Mouse (Mus musculus): Measurements from ENCODE around the gene Psip1.

DNA sequence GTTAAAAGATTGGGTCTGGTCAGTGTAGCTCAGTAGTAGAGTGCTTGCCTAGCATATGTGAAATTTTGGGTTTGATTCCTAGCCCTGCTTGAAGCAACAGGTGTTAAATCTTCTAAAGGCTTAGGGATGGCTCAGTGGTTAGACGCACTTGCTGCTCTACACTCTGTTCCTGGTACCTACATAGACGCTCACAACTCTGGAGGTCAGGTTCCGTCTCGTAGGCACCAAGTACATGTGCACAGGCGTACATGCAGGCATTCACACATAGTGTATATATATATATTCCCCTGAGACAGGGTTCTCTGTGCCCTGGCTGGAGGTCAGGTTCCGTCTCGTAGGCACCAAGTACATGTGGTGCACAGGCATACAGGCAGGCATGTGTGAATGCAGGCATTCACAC is 59.1 kb downstream of the Psip1 start:
- TF ChIP-seq CTCF (IDR thresholded peaks at IDR 0.05; ENCODE audit: low read depth, low read length) = no peak
- TF ChIP-seq POLR2A (IDR thresholded peaks at IDR 0.05; ENCODE audit: extremely low read depth, insufficient read depth, low read length) = no peak
